Mouse (Mus musculus) naive thymus-derived CD4-positive, alpha-beta T cell, adult 2 months (primary cell): ENCODE measurements at regions not wholly inside any gene's neighbourhood (a gene's known extent, or its start where the extent isn't known, plus 50 kb on each side); places are given as distances from the start of the nearest gene placed in this dataset.

Source experiments
- DNase-seq: peaks from one replicate; pipeline ENCODE4 v3.0.0-alpha.2; 2011; ENCODE audit warnings: low read depth

DNA sequence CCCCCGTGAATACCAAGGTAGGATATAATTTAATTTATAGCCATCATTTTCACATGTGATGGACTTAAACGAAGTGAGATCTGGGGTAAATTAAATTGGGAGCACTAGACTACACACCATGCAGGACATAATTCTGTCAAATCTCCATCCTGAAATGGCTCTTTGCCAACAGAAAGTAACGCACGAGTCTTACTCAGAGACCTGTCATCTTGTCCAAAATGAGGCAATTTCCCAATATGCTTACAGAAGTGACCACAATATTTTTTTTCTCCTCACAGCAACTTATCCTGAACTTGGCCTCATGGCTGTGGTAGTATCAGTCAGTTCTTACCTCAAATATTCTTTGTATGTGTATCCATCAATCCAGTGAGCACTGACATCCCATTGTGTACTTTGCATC, 955.2 kb downstream of the Gsdmc2 start:
- DNase-seq, result no peak

DNA sequence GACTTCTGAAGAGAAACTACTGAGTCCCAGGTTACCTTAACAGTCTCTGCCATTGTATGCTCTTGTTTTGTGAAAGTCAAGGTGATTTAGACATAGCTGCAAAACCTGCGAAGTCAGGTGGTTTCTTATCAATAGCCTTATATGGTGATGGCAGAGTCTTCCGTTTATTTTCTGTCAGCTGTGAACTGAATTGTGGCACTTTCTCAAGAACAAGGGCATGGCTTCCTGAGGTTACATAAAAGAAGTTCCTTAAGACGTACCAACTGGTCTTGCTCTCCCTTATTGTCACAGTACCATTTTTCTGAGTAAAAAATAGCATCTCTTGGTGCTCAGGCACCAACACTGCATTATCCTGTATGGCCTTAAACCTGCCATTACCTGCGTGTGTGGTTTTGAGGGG, 959.6 kb downstream of the Gsdmc2 start:
- DNase-seq, result peak; percentile 23

DNA sequence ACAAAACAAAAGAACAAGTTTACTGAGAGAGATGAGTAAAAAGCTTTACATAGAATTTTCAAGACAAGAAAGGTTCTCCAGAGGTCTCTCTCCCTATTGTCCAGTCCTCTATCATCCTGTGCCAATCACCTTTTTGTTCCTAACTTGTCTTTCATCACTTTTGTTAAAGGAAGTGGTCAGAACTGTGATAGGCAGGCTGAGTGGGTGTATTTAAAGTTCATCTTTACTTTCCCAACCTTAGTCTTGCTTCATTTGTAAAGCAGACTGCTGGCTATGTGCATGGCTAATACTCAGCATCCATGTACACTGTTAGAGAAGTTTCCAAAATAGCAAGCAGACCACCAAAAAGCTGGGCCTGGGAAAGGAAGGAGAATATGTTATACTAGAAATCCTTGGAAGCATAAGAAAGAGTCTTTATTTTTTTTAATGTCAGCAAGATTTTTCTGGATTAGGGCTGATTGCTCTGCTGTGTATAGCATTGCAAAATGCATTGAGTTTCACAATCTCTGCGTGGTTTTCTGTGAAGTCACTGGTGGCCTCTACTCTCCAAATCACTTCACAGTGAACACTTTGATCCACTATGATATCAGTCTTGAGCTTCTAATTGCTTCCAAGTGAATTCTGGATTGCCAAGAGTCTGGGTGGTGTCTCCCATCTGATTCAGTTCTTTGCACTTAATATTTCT, 973.8 kb downstream of the Gsdmc2 start:
- DNase-seq, result no peak

DNA sequence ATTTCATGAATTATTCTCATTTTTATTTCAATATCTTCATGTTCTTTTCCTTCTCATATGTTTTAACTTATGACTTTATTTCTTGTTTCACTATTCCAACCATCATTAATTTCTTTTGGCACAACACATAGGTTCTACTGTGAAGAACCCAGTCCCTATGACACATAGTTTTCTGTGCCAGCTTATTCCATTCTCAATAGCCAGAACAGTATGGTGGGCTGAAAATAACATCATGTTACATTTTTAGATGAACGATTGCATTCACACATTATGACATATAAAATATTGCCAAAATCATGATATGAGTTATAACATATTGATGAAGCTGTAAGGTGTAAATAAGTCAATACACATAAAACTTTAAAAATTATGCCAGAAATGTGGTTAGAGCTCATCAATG, 982.4 kb downstream of the Gsdmc2 start:
- DNase-seq, result no peak

DNA sequence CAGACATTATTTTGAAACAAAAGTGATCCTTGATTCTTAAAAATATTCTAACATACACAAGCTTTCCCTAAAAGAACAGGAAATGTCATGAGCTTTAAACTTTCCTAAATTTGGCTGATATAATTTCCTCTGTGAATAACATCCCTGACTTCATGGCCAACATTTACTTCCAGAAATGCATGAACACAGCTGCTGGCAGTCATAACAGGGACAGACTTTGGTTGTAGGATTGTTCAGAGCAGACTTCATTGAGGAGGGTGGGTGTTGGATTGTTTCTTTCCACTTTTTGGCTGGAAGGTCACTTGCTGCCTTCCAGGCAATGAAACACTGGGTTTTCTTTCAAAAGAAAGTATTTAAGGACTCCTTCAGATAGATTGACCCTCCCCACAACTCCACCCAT, 983.6 kb downstream of the Gsdmc2 start:
- no peak for DNase-seq

DNA sequence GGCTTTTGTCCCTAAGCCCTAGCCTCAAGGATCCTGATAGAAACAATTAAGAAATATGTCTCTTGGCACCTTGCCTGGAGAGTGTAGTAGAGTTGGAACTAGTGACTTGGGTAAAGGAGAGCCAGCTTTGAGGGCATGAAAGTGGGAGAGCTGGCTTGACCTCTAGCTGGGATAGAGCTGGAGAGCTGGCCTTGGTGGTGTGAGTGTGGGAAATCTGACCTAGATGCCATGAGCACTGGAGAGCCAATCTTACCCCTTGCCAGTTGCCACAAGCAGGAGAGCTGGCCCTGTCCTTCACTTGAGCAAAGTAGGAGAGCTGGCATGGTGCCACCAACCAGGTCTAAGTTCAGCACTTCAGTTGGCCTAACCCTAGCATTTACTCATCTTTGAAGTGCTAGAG, 995.7 kb downstream of the Gsdmc2 start:
- DNase-seq, result no peak

DNA sequence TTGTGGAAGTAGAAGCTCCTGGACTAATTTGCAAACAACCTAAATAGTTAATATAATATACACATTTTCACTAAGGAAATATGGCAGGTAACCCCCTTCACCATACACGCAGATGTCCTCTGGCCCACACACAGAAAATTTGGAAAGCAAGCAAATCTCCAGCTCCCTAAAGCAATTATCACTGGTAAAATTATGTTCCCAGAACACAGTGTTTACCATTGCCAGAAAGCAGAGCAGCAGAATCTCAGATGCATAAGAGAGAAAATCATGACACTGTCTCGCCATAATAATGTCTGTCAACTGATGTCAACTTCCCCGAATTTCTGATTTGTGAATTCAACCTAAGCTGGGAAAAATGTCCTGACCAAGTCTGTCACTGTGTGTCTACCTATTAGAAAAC, 999.1 kb downstream of the Gsdmc2 start:
- no peak for DNase-seq

DNA sequence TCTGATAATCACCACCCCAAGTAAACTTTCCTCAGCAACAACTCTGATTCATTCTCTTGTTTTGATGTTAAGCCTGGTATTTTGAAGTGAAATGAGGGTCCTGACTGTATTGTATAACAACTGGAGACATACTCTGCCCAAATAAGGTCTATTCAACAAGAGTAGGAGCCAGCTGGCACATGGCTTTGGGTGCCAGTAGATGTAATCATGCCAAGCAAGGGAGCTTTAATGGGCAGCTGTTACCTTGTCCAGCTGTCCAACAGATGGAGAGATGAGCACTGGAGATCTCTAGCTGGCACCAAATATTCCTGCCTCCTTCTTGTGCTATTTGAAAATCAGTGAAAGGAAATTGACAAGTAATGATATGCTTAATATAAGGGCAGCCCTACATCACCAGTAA, 1019.4 kb downstream of the Gsdmc2 start:
- no peak for DNase-seq

DNA sequence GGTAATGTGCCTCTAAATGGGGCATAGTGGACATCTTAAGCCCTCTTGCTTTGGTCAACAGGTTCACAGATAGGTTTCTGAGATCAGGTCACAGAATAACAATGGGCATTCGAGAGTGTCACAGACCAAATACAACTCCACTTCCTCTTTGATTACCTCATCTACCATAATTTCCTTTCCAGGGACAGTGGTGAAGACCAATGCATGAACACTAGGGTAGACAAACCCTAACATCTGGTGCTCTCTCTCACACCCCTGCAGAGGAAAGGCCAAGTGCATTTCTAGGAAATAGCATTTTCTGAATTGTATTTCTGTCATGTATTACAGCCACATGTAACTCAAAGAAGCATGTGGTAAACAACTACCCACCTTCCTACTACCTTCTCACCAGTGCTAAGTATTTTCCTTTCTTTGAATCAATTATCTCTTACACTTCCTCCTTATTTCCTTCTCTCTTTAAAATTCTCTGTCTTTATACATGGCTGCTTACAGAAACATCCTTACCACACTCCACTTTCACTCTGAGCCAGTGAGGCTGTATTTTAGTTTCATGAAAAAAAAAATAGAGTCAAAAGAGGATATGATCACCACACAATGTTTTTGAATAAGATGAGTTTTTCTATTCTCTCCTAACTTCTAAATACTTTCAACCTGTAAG, 1021.0 kb downstream of the Gsdmc2 start:
- no peak for DNase-seq

DNA sequence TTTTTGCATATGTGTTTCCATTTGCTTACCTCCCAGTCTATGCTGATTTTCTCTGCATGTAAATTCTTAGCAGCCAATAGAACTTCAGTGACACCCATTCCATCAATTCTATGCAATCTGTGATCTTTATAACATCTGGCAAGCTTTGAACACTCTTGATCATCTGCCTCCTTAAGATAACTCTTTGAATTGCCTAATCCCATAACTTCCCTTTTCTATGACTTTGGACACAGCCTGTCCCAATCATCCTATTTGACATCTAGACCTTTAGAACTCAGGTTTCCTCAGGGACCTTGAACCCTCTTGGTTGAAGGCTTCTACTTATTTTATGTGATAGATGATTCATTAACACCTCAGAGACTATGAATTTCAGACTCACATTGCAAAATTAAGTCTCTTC, 1022.7 kb downstream of the Gsdmc2 start:
- no peak for DNase-seq

DNA sequence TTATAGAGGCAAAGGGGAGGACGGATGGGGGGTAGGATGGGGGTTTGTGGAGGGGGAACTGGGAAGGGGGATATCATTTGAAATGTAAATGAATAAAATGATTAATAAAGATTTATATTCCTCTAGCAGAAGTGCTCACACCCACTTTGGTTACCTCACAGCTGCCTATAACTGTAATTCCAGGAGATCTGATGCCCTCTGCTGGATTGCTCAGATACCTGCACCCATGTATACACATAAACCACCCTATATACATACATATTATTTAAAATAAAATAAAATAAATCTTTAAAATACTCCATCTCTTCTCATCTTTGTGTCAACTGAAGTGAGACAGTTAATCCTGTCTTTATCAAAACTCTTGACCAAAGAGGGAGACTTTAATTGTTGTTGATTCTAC, 1031.9 kb downstream of the Gsdmc2 start:
- no peak for DNase-seq

DNA sequence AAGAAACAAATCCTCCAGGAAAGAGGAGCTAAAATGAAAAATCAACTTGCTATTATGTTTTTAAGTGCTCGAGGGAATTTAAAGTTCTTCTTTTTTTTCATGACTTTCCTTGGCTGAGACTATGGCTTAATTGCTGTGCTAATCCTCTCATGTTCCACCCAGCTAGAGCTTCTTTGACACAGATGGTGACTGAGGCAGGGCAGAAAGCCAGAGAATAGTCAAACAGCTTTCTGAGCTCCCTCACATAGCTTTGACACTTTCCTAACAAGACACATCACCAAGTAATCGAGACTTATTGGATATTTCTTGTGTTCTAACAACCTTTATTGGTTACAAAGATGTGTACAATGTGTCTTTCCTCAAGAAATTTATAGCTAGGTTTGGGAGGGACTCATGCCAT, 1033.0 kb downstream of the Gsdmc2 start:
- DNase-seq, result no peak

DNA sequence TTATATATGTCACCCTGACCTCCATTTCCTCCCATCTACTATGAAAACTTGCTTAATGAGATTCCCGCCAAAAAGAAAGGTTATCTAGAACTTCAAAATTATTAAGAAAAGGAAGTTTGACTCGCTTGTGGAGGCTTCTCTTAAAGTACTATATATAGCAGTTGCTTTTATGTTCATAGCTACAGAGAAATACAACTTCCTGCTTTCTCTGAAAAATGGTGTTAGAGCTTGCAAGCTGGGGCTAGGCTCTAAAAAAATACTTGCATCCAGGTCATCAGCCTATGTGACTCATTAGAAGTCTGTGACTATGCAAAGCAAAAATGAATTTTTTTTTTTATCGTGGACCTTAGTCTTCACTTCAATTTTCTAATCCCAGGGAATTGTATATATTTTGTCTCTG, 1035.7 kb downstream of the Gsdmc2 start:
- peak; percentile 39 for DNase-seq

DNA sequence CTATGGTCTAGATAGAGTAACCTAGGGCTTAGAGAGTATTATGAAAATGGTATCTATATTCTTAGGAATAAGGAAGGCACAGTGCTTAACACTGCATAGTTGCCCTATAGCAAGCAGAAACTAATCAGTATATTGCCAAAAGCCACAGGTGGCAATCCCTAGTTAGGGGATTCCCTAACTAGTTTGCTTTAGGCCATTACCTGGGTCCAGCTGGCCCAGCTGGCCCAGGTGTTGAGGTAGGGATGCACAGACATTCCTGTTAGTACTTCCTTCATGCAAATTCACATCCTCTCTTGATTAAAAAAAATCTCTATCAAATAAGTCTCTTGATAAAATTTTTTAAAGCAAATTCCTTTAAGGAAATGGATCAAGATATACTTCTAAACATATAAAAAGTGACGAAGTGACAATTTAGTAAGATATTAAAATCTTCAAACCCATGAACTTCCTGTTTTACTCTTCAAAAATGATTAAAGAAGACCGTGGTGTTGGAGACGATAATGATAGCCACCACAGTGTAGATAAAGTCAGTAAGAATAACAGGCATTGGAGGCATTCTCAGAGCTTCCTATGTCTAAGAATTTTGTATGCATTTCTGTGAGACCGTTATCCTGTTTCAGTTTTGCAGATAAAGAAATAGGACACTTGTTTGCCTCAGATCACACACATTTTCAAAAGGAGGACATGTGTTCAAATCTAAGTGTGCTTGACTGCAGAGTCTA, 1036.7 kb downstream of the Gsdmc2 start:
- DNase-seq, result no peak

DNA sequence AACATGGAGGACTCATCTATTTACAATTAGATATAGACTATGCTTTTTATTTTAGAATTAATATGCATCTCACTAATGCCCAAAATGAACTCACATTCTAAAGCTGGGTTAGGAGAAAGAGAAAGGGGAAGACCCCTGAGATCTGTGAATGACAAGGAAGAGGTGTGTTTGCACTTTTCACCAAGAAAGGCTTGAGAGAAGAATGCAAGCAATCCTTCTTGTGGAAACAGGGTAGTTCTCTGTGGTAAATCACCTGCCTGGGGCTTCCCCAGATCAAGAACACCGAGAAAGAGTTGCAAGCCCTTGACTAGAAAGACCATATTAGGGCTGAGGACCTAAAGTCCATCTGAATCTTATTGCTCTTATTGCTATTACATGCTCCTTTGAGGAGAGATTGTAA, 1037.6 kb downstream of the Gsdmc2 start:
- DNase-seq, result peak; percentile 30

DNA sequence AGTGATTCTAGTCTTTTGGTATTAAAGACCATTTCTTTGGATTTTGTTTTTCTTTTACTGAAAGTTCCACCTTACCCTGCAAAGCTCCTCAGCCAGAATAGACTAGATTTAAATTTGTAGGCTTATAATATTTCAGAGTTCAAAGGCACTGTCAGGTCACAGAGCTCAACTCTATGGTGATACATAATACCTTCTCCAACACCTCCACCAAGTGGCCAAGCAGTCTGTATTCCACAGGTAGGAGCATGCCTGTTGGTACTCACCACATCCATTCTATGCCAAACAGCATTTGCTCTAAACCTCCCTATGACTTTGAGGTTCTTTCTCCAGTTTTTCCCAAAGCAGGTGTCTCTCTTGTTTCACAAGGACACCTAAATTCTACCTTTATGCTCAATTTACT, 1042.2 kb downstream of the Gsdmc2 start:
- peak; percentile 37 for DNase-seq

DNA sequence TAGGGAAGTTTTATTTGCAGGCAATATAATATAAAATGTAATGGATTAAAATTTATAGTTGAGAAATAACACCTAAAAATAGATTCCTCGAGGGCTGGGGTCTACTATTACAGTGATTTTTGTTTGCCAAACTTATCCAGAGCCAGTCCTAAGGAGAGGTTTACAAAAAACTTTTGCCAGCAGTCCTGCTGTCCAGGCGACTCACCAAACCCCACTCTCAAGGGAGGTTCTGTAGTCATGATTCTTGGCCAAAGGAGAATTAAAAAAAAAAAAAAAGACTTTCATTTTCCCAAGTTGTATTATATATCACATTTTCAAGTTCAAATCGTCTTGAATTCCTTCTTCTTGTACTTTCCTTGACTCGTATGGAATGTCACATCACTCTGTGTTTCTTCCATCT, 1046.2 kb downstream of the Gsdmc2 start:
- no peak for DNase-seq

DNA sequence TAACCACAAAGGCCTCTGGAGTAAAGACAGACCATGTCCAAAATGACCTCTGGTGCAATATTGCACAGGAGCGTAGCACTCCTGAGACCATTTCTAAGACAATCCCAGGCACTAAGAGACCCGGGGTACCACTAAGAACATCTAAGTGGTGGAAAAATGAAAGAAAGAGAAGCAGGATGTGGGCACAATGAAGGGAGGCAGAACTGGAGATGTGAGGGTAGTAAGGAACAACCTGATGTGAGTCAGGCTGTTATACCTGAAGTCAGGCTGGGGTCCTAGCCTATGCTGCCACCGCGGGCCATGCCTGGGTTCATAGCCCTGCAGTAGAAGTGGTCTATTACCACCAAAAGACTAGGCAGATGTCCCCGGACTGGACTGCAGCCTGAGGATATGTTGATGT, 1051.4 kb downstream of the Gsdmc2 start:
- DNase-seq, result no peak

DNA sequence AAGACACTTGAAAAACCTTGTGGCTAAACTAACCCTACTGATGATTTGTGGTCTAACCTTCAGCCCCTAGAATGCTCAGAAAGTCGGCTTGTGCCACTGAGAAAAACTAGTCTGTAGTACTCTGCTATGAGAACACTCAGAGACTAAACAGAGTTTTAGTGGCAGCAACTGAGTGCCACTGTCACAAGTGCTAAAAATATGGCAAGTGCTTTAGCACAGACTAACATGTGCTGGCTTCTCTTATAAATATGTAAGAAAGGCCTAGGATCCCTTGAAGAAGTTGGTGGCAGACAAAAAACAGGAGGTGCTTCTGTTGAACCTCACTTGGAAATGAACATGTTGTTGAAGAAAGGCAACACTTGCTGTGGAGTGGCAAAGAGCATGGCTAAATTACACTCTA, 1052.9 kb downstream of the Gsdmc2 start:
- DNase-seq, result no peak

DNA sequence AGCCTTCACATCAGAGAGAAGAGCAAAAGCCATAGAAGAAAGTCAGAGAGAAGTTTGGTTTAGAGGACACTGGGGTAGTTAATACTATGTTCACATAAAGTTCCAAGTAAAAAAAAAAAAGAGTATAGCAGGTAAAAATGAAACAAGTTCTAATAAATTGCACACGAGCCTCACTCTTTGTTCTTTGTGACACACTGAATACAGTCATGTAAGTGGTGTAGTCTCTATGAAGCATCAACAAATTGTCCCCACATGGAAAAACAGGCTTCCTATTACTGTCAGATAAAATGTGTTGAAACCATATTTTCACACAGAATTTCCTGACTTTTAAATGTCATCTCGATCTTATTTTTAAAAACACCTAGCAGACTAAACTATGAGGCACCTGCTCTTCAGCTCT, 1057.2 kb downstream of the Gsdmc2 start:
- DNase-seq, result no peak

DNA sequence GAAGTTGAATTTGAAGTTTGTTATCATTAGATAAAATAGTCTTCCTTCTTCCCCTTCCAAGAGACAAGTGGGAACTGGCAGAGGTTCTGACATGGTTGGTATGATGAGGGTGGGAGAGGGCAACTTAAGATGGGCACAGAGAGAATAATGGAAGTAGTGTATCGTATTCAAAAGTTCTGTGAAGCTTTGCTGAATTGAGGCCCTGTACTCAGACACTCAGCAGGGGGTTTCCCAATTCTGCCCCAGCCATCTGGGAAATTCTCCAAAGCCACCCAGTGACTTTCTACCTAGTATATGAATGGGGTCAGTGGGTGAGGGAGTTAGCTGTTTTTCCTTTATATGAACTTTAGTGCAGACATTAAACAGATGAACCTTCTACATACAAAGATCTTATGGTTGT, 1058.7 kb downstream of the Gsdmc2 start:
- DNase-seq, result no peak

DNA sequence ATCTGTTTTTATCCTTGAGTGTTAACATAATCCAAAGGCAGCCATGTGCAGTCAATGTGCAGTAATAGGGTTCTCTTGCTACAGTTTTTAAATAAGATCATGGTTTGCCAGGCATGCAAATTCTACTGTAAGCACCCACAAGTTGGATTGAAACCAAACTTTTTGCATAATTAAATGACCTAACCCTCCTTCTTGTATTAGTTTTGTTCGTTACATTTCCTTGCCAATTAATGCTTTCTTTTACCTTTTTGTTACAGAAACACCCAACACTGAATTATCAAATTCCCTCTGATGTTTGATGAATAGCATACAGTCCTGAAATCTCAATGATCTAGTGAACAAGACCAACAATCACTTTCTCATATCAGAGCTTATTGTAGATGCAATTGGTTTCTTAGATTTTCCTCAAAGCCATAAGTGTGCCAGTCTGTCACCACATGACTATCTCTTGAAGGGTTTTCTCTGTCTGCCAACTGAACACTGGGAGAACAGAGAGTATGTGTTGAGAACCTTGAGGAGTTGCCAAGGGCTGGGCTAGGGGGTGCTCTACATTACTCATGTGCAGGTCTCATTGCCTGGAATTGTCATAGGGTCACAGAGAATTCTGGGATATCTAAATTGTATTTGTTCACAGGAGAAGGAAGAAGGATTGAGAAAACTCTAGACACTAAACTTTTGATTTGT, 1060.4 kb downstream of the Gsdmc2 start:
- DNase-seq, result no peak

DNA sequence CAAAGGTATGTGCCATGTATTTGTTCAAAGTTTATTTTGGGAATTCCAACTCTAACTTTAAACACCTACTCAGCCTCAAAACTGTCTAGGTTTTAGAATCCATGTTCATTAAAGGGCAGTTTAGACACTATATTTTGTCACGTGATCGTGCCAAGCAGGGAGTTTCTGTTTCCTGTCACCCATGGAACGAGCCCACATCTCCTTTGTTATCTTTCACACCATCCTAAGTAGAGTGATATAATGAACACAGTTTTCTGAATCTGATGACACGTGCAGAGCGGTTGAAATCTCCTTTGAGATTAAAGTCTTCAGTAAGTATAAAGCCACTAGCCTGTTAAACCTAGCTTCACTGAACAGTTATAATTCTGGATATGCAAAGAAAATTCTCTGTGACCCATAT, 1066.1 kb downstream of the Gsdmc2 start:
- DNase-seq, result no peak
